Mouse (Mus musculus): ENCODE measurements around the gene Mark1. TPM values are rescaled to one million over a fixed set of nuclear protein-coding genes. Genes with fewer than 3 reads are reported as not detected.

Gene Mark1
- polyA plus RNA-seq, 1 experiment from 2014 or later = 2.2 TPM

DNA sequence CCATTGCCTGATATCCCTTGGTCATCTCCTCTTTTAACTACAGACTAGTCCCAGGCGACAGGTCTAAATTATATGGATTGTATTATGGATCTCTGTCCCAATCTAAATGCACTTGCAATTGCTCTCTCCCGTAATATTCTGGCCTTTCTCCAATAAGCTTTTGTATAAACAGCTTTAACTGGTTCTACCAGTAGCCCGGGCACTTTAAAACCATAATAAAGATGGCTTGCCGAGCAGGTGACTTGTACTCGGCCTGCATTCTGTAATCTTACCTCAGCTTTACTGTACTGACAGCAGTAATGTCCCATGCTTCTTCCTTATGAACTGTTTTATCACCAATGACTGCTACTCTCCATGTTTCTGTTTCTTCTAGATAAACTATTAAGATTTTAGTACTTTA lies 7.7 kb upstream of the Mark1 start:
- Histone ChIP-seq H3K9me3 (ENCODE audit: control insufficient read depth, low read length) (no peaks in the 10 kb centered on the region), H3K27me3 (ENCODE audit: control insufficient read depth, insufficient read depth, low read length) (no peaks in the 10 kb centered on the region), H3K4me3 (ENCODE audit: control insufficient read depth in 1 of 2, insufficient read depth in 1 of 2, low read depth in 1 of 2, low read length in 2 of 2) (no peak overlapping the region), H3K27ac (replicated peaks in 1 of 2; ENCODE audit: control insufficient read depth in 1 of 2, insufficient read depth in 1 of 2, low read depth in 2 of 2, low read length in 2 of 2) (no peak overlapping the region), H3K36me3 (ENCODE audit: control insufficient read depth, insufficient read depth, low read length) (no peaks in the 10 kb centered on the region), H3K4me2 (ENCODE audit: low read length) (no peak overlapping the region), H3K9ac (ENCODE audit: low read length) (no peak overlapping the region), H3K4me1 (ENCODE audit: control insufficient read depth in 2 of 2, insufficient read depth in 2 of 2, low read length in 2 of 2) (no peaks in the 10 kb centered on the region)
- WGBS = 83% methylated on average over 5 of the region's 5 CpGs
- ATAC-seq (ENCODE audit: insufficient number of reproducible peaks, insufficient read depth, low FRiP score, low read depth) = no peak

DNA sequence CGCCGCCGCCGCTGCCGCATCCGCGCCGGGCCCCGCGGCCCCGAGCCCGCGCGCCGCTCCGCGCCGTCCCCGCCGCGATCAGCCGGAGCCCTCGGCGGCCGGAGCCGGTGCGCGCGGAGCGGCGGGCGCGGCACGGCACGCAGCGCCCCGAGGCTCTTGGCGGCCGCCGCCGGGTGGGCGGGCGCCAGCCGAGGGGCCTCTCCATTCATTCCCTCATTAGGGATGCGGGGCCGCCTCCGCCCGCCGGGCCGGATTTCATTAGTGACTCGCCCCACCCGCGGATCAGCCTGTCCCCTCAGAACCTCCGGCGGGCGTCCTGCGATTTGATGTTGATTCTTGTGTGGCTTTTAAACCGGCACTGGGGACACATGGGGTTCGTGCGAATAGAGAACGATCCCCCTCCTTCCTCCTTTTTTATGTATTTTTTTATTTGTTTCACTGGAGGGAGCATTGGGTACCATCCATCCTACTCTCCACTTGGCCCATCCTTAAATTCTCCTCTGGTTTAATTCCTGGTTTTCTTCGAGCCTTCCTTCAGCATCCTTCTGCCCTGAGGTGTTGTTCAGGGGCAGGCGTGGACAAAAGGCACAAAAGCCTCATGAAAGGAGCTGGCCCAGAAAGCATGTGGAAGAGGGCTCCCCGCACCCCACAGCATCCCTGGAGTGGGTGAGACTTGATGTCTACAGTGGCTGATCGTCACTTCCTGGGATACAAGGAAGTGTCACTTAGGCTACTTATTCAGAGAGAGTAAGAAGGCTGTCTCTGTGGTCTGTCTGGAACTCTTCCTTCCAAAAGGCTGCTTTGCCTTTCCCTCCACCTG lies 620 bp upstream of the Mark1 start:
- H3K27ac ChIP-seq (replicated peaks in 1 of 2; ENCODE audit: control insufficient read depth in 1 of 2, insufficient read depth in 1 of 2, low read depth in 2 of 2, low read length in 2 of 2) = peak overlapping the region in 1 of 2 experiments; percentile 37; a peak in 1 of 4 replicates
- ATAC-seq (ENCODE audit: insufficient number of reproducible peaks, insufficient read depth, low FRiP score, low read depth) = no peak
- H3K9me3 ChIP-seq (ENCODE audit: control insufficient read depth, low read length) = no peaks in the 10 kb centered on the region
- H3K36me3 ChIP-seq (ENCODE audit: control insufficient read depth, insufficient read depth, low read length) = no peaks in the 10 kb centered on the region
- WGBS = 3% methylated on average over 23 of the region's 65 CpGs
- H3K9ac ChIP-seq (ENCODE audit: low read length) = peak overlapping the region; percentile 90
- H3K4me1 ChIP-seq (ENCODE audit: control insufficient read depth in 2 of 2, insufficient read depth in 2 of 2, low read length in 2 of 2) = peaks cover 15 to 26% of the 10 kb centered on the region in 2 experiments
- peak overlapping the region; percentile 84 to 86 for H3K4me3 ChIP-seq (ENCODE audit: control insufficient read depth in 1 of 2, insufficient read depth in 1 of 2, low read depth in 1 of 2, low read length in 2 of 2)
- peak overlapping the region; percentile 83 for H3K4me2 ChIP-seq (ENCODE audit: low read length)
- H3K27me3 ChIP-seq (ENCODE audit: control insufficient read depth, insufficient read depth, low read length) = no peaks in the 10 kb centered on the region

DNA sequence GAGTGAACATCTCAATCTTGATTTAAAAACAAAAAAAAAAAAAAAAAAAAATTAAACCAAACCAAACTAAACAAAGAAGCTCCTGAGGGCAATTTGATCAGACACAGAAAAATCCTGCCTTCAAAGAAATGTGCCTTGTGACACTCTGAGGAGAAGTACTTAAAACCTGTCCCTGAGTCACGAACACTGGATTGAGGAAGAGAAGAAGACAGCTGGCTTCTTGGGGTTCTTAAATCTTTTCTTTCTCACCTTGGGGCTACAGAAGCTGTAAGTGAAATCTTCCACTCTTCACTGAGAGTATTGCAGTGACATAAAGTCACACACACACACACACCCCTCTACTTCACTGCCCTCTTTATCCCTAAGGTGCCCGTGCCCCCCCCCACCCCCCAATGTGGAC lies 739 bp downstream of the Mark1 start:
- no peak overlapping the region for H3K27ac ChIP-seq (replicated peaks in 1 of 2; ENCODE audit: control insufficient read depth in 1 of 2, insufficient read depth in 1 of 2, low read depth in 2 of 2, low read length in 2 of 2)
- WGBS = 28% methylated on average over 2 of the region's 2 CpGs
- peak overlapping the region; percentile 83 for H3K4me2 ChIP-seq (ENCODE audit: low read length)
- ATAC-seq (ENCODE audit: insufficient number of reproducible peaks, insufficient read depth, low FRiP score, low read depth) = no peak
- H3K4me3 ChIP-seq (ENCODE audit: control insufficient read depth in 1 of 2, insufficient read depth in 1 of 2, low read depth in 1 of 2, low read length in 2 of 2) = peak overlapping the region; percentile 84 to 86
- H3K36me3 ChIP-seq (ENCODE audit: control insufficient read depth, insufficient read depth, low read length) = no peaks in the 10 kb centered on the region
- no peaks in the 10 kb centered on the region for H3K27me3 ChIP-seq (ENCODE audit: control insufficient read depth, insufficient read depth, low read length)
- peak overlapping the region; percentile 90 for H3K9ac ChIP-seq (ENCODE audit: low read length)
- H3K9me3 ChIP-seq (ENCODE audit: control insufficient read depth, low read length) = no peaks in the 10 kb centered on the region
- peaks cover 15 to 26% of the 10 kb centered on the region in 2 experiments for H3K4me1 ChIP-seq (ENCODE audit: control insufficient read depth in 2 of 2, insufficient read depth in 2 of 2, low read length in 2 of 2)

DNA sequence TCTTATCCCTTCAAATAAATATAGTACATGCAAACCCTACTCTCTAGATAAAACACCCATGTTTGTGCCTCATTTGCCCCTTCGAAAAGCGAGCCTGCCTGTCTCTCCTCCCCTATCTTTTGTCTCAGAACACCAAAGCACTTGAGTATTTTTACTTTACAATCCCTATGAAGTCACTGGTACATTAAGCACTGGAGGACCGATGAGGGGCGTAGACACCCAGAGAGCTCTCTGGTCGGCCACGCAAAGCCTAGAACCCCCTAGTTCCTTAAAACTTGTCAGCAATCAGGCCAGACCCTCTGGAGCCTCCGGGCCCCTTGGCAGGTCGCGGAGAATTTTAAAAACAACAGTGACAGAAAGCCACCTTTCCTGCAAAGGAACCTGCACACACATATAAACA lies 1.2 kb downstream of the Mark1 start:
- Histone ChIP-seq H3K27me3 (ENCODE audit: control insufficient read depth, insufficient read depth, low read length) (no peaks in the 10 kb centered on the region), H3K27ac (replicated peaks in 1 of 2; ENCODE audit: control insufficient read depth in 1 of 2, insufficient read depth in 1 of 2, low read depth in 2 of 2, low read length in 2 of 2) (no peak overlapping the region)
- 26% methylated on average over 9 of the region's 9 CpGs for WGBS

DNA sequence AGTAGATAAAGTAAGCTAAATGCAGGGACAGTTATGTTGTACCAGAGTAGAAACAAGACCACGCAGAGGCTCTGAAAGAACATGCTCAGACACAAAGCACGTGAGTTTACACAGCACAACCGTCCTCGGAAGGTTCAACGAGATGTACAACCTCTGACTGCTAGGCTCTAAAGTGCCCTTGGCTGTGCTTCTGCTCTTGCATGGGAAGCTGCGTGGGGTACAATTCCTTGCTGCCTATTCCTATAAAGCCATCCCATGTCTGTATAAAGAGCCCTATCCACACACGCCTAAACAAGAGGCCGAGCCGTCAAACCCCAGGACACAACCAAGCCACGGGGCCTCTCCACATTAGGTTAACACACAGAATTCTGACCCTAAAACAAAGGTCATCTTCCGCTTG lies 1.9 kb downstream of the Mark1 start:
- Histone ChIP-seq H3K4me2 (ENCODE audit: low read length) (peak overlapping the region; percentile 83), H3K4me1 (ENCODE audit: control insufficient read depth in 2 of 2, insufficient read depth in 2 of 2, low read length in 2 of 2) (peaks cover 15 to 26% of the 10 kb centered on the region in 2 experiments), H3K9ac (ENCODE audit: low read length) (peak overlapping the region; percentile 2; the same call in 1 of the 2 replicates), H3K27me3 (ENCODE audit: control insufficient read depth, insufficient read depth, low read length) (no peaks in the 10 kb centered on the region), H3K9me3 (ENCODE audit: control insufficient read depth, low read length) (no peaks in the 10 kb centered on the region), H3K27ac (replicated peaks in 1 of 2; ENCODE audit: control insufficient read depth in 1 of 2, insufficient read depth in 1 of 2, low read depth in 2 of 2, low read length in 2 of 2) (peak overlapping the region; percentile 16 to 22; a peak in 2 of 4 replicates), H3K4me3 (ENCODE audit: control insufficient read depth in 1 of 2, insufficient read depth in 1 of 2, low read depth in 1 of 2, low read length in 2 of 2) (no peak overlapping the region), H3K36me3 (ENCODE audit: control insufficient read depth, insufficient read depth, low read length) (no peaks in the 10 kb centered on the region)
- ATAC-seq (ENCODE audit: insufficient number of reproducible peaks, insufficient read depth, low FRiP score, low read depth) = no peak
- 45% methylated on average over 11 of the region's 11 CpGs for WGBS

More for the DNA sequence above, 1.2 kb downstream of the Mark1 start:
- H3K4me1 ChIP-seq (ENCODE audit: control insufficient read depth in 2 of 2, insufficient read depth in 2 of 2, low read length in 2 of 2) = peaks cover 15 to 26% of the 10 kb centered on the region in 2 experiments
- H3K4me2 ChIP-seq (ENCODE audit: low read length) = peak overlapping the region; percentile 83
- peak overlapping the region; percentile 90 for H3K9ac ChIP-seq (ENCODE audit: low read length)
- H3K36me3 ChIP-seq (ENCODE audit: control insufficient read depth, insufficient read depth, low read length) = no peaks in the 10 kb centered on the region
- ATAC-seq (ENCODE audit: insufficient number of reproducible peaks, insufficient read depth, low FRiP score, low read depth) = no peak
- no peaks in the 10 kb centered on the region for H3K9me3 ChIP-seq (ENCODE audit: control insufficient read depth, low read length)
- H3K4me3 ChIP-seq (ENCODE audit: control insufficient read depth in 1 of 2, insufficient read depth in 1 of 2, low read depth in 1 of 2, low read length in 2 of 2) = peak overlapping the region; percentile 27 to 84; a peak in 3 of 4 replicates

DNA sequence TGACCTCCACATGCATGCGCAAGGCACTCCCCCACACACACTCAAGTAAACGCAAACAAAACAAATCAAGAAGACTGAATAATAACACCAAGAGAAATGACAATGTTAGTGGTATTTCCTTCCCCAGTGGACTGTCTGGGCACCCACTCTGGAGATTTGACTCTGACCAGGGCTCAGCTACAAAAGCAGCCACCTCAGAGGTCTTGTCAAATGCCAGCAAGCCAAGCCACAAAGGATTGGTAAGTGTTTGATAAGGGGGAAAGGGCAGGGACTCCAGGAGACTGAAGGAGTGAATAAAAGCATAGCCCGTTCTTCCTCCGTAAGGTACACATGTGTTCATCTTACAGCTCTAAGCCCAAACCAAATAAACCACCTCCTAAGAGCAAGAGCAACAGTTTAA lies 4.0 kb downstream of the Mark1 start:
- Histone ChIP-seq H3K4me2 (ENCODE audit: low read length) (0 out of 2 replicates have a peak overlapping the region, but pooled peaks have one; percentile 11), H3K9me3 (ENCODE audit: control insufficient read depth, low read length) (no peaks in the 10 kb centered on the region), H3K36me3 (ENCODE audit: control insufficient read depth, insufficient read depth, low read length) (no peaks in the 10 kb centered on the region), H3K27me3 (ENCODE audit: control insufficient read depth, insufficient read depth, low read length) (no peaks in the 10 kb centered on the region), H3K9ac (ENCODE audit: low read length) (no peak overlapping the region), H3K4me3 (ENCODE audit: control insufficient read depth in 1 of 2, insufficient read depth in 1 of 2, low read depth in 1 of 2, low read length in 2 of 2) (no peak overlapping the region), H3K27ac (replicated peaks in 1 of 2; ENCODE audit: control insufficient read depth in 1 of 2, insufficient read depth in 1 of 2, low read depth in 2 of 2, low read length in 2 of 2) (no peak overlapping the region), H3K4me1 (ENCODE audit: control insufficient read depth in 2 of 2, insufficient read depth in 2 of 2, low read length in 2 of 2) (peaks cover 15 to 26% of the 10 kb centered on the region in 2 experiments)
- 63% methylated on average over 4 of the region's 4 CpGs for WGBS
- ATAC-seq (ENCODE audit: insufficient number of reproducible peaks, insufficient read depth, low FRiP score, low read depth) = no peak

DNA sequence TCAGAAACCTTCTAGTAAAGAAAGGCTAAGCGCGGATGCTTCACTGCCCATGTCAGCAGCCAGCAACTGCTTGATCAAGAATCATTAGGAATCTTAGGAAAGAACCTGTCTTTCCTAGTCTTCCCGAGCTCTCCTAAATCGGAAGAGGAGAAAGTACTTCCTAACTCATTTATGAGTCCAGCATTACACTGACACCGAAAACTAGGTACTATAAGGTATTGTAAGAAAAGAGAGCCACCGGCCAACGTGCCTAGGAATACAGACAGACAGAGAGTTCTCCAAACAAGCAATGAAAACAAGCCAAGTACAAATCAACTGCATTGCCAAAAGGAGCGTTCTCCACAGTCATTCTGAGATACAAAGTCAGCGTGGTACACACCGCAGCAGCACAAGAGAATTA lies 8.2 kb downstream of the Mark1 start:
- no peak overlapping the region for H3K9ac ChIP-seq (ENCODE audit: low read length)
- H3K4me2 ChIP-seq (ENCODE audit: low read length) = no peak overlapping the region
- no peak overlapping the region for H3K4me3 ChIP-seq (ENCODE audit: control insufficient read depth in 1 of 2, insufficient read depth in 1 of 2, low read depth in 1 of 2, low read length in 2 of 2)
- H3K9me3 ChIP-seq (ENCODE audit: control insufficient read depth, low read length) = no peaks in the 10 kb centered on the region
- no peaks in the 10 kb centered on the region for H3K27me3 ChIP-seq (ENCODE audit: control insufficient read depth, insufficient read depth, low read length)
- no peak for ATAC-seq (ENCODE audit: insufficient number of reproducible peaks, insufficient read depth, low FRiP score, low read depth)
- no peak overlapping the region for H3K27ac ChIP-seq (replicated peaks in 1 of 2; ENCODE audit: control insufficient read depth in 1 of 2, insufficient read depth in 1 of 2, low read depth in 2 of 2, low read length in 2 of 2)
- H3K4me1 ChIP-seq (ENCODE audit: control insufficient read depth in 2 of 2, insufficient read depth in 2 of 2, low read length in 2 of 2) = peaks cover 14 to 19% of the 10 kb centered on the region in 2 experiments
- H3K36me3 ChIP-seq (ENCODE audit: control insufficient read depth, insufficient read depth, low read length) = no peaks in the 10 kb centered on the region
- 90% methylated on average over 10 of the region's 10 CpGs for WGBS
